Mouse (Mus musculus) kidney, adult 2 months (tissue): Measurements from ENCODE around the gene Tespa1.

Experiments used
- CTCF ChIP-seq: fragments of 200-500 bp; conservative IDR thresholded peaks from 2 replicates; pipeline ENCODE4 v1.5.1; 2011; ENCODE audit warnings: low read depth, mild to moderate bottlenecking, control low read depth, low read length, moderate library complexity, mixed read lengths; ENCODE audit not compliant: insufficient read depth, insufficient read length
- POLR2A ChIP-seq: fragments of 200-500 bp; IDR thresholded peaks from one replicate; pipeline ENCODE4 v1.6.1; 2011; ENCODE audit warnings: low read depth, low read length, control low read depth

DNA sequence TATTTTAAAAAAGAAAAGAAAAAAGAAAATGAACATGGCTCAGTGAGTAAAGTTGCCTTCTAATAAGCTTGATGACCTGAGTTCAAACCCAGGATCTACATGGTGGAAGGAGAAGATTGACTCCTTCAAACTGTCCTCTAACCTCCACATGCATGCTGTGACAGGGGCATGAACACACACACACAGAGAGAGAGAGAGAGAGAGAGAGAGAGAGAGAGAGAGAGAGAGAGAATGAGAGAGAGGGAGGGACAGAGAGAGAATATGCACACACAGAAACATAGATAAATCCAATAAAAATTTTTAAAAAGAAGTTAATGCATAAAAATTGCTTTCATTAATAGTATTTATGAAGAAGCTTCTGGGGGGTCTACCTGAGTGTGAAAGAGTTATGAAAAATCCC is 608 bp upstream of the Tespa1 start:
- no peak for TF ChIP-seq POLR2A
- TF ChIP-seq CTCF: no peak
